Mouse (Mus musculus): Measurements from ENCODE around the gene Dnajb3. TPM values are rescaled to one million over a fixed set of nuclear protein-coding genes. Genes with fewer than 3 reads are reported as not detected.
"Not testable (repeated sequence)": the region's sequence is repeated elsewhere in the genome, so short reads cannot be mapped to it uniquely, and the experiment has no call there.

Gene Dnajb3
- total RNA-seq, 2 experiments from 2014 or later = 2.7 to 4.0 TPM

- DNase-seq (ENCODE audit: extremely low spot score in 1 of 2, low spot score in 1 of 2) = no peak
Measured at GRCm38 (mm10) chr1:88232664-88233380, 27.2 kb upstream of the Dnajb3 start.

GRCm38 (mm10) chr1:88231803-88232499, 26.4 kb upstream of the Dnajb3 start:
- DNase-seq (ENCODE audit: extremely low spot score in 1 of 2, low spot score in 1 of 2) = no peak

GRCm38 (mm10) chr1:88230981-88231802, 25.6 kb upstream of the Dnajb3 start:
- DNase-seq (ENCODE audit: extremely low spot score in 1 of 2, low spot score in 1 of 2) = no peak

- DNase-seq (ENCODE audit: extremely low spot score in 1 of 2, low spot score in 1 of 2) = no peak
Measured at GRCm38 (mm10) chr1:88230421-88230820, 24.8 kb upstream of the Dnajb3 start.

- no peak for DNase-seq (ENCODE audit: extremely low spot score in 1 of 2, low spot score in 1 of 2)
Measured at GRCm38 (mm10) chr1:88229986-88230385, 24.4 kb upstream of the Dnajb3 start.

- DNase-seq (ENCODE audit: extremely low spot score in 1 of 2, low spot score in 1 of 2) = no peak
Measured at GRCm38 (mm10) chr1:88229566-88229965, 24.0 kb upstream of the Dnajb3 start.

- DNase-seq (ENCODE audit: extremely low spot score in 1 of 2, low spot score in 1 of 2) = no peak
Measured at GRCm38 (mm10) chr1:88228121-88228520, 22.5 kb upstream of the Dnajb3 start.

- DNase-seq (ENCODE audit: extremely low spot score in 1 of 2, low spot score in 1 of 2) = no peak
Measured at GRCm38 (mm10) chr1:88227482-88227881, 21.9 kb upstream of the Dnajb3 start.

- no peak for DNase-seq (ENCODE audit: extremely low spot score in 1 of 2, low spot score in 1 of 2)
Measured at GRCm38 (mm10) chr1:88226670-88227379, 21.2 kb upstream of the Dnajb3 start, which contains the start of gene Mroh2a. Mroh2a (plus strand) TSS chr1:88226986.

GRCm38 (mm10) chr1:88225741-88226140, 20.2 kb upstream of the Dnajb3 start:
- no peak for DNase-seq (ENCODE audit: extremely low spot score in 1 of 2, low spot score in 1 of 2)

- DNase-seq (ENCODE audit: extremely low spot score in 1 of 2, low spot score in 1 of 2) = not testable (repeated sequence)
Measured at GRCm38 (mm10) chr1:88225301-88225700, 19.7 kb upstream of the Dnajb3 start.

- DNase-seq (ENCODE audit: extremely low spot score in 1 of 2, low spot score in 1 of 2) = no peak
Measured at GRCm38 (mm10) chr1:88224029-88224776, 18.6 kb upstream of the Dnajb3 start.

- no peak for DNase-seq (ENCODE audit: extremely low spot score in 1 of 2, low spot score in 1 of 2)
Measured at GRCm38 (mm10) chr1:88223591-88223990, 18.0 kb upstream of the Dnajb3 start.

GRCm38 (mm10) chr1:88223011-88223515, 17.5 kb upstream of the Dnajb3 start:
- not testable (repeated sequence) for DNase-seq (ENCODE audit: extremely low spot score in 1 of 2, low spot score in 1 of 2)

GRCm38 (mm10) chr1:88222216-88222615, 16.6 kb upstream of the Dnajb3 start:
- DNase-seq (ENCODE audit: extremely low spot score in 1 of 2, low spot score in 1 of 2) = no peak

- no peak for DNase-seq (ENCODE audit: extremely low spot score in 1 of 2, low spot score in 1 of 2)
Measured at GRCm38 (mm10) chr1:88220336-88220735, 14.8 kb upstream of the Dnajb3 start.

GRCm38 (mm10) chr1:88219054-88219453, 13.5 kb upstream of the Dnajb3 start:
- DNase-seq (ENCODE audit: extremely low spot score in 1 of 2, low spot score in 1 of 2) = no peak

- DNase-seq (ENCODE audit: extremely low spot score in 1 of 2, low spot score in 1 of 2) = no peak
Measured at GRCm38 (mm10) chr1:88218591-88218990, 13.0 kb upstream of the Dnajb3 start.

GRCm38 (mm10) chr1:88218051-88218450, 12.5 kb upstream of the Dnajb3 start:
- no peak for DNase-seq (ENCODE audit: extremely low spot score in 1 of 2, low spot score in 1 of 2)
